Mouse (Mus musculus) kidney, adult 2 months (tissue): ENCODE measurements at regions not wholly inside any gene's neighbourhood (a gene's known extent, or its start where the extent isn't known, plus 50 kb on each side); places are given as distances from the start of the nearest gene placed in this dataset.

Experiments
- DNase-seq: peaks from one replicate; pipeline ENCODE4 v3.0.0; 2021
- H3K27ac ChIP-seq: fragments of 200-500 bp; 2 replicates; pipeline ENCODE4 v1.5.1; 2012; ENCODE audit warnings: low read depth, low read length, control low read depth, inconsistent platforms; ENCODE audit not compliant: insufficient read depth
- H3K27me3 ChIP-seq: fragments of 200-500 bp; replicated peaks from 2 replicates; pipeline ENCODE4 v1.6.1; 2012; ENCODE audit warnings: mild to moderate bottlenecking, moderate library complexity, low read length, inconsistent platforms; ENCODE audit not compliant: control insufficient read depth, insufficient read depth
- H3K36me3 ChIP-seq: fragments of 200-500 bp; 2 replicates; pipeline ENCODE4 v1.6.1; 2012; ENCODE audit warnings: mild to moderate bottlenecking, moderate library complexity, low read length, inconsistent platforms; ENCODE audit not compliant: control insufficient read depth, insufficient read depth
- H3K4me1 ChIP-seq: fragments of 200-500 bp; 2 replicates; pipeline ENCODE4 v1.6.1; 2011; ENCODE audit warnings: low read length; ENCODE audit not compliant: control insufficient read depth, insufficient read depth
- H3K4me3 ChIP-seq: fragments of 200-500 bp; 2 replicates; pipeline ENCODE4 v1.5.1; 2011; ENCODE audit warnings: mild to moderate bottlenecking, low read depth, low read length, control low read depth; ENCODE audit not compliant: insufficient read depth
- CTCF ChIP-seq: fragments of 200-500 bp; conservative IDR thresholded peaks from 2 replicates; pipeline ENCODE4 v1.5.1; 2011; ENCODE audit warnings: low read depth, mild to moderate bottlenecking, control low read depth, low read length, moderate library complexity, mixed read lengths; ENCODE audit not compliant: insufficient read depth, insufficient read length
- POLR2A ChIP-seq: fragments of 200-500 bp; IDR thresholded peaks from one replicate; pipeline ENCODE4 v1.6.1; 2011; ENCODE audit warnings: low read depth, low read length, control low read depth
- WGBS: fragments of 180-500 bp; shearing (Covaris S2); methylation state at CpG from one replicate; pipeline ENCODE4 v1.1.7; 2018; 5-methylcytosine and 5-hydroxymethylcytosine counted together

DNA sequence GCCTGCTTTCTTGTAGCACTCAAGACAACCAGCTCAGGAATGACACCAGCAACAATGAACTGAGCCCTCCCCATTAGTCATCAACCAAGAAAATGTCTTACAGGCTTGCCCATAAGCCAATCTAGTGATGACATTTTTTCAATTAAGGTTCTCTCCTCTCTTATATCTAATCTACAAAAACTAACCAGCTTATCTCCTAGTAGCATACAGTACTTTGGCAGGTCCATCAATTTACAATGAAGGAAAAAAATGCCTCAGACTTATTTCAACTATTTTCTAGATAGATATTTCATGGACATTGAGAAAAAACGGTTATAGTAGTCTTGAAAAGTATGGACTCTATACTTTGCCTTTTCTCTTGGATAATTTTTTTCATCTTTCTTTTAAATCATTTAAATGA lies 328.0 kb downstream of the Pcdh19 start:
- 86% methylated on average over 1 of the region's 1 CpGs for WGBS
- Histone ChIP-seq H3K4me1 (no peaks in the 10 kb centered on the region), H3K27ac (no peak overlapping the region), H3K4me3 (no peak overlapping the region), H3K27me3 (no peaks in the 10 kb centered on the region), H3K36me3 (no peaks in the 10 kb centered on the region)
- DNase-seq = no peak
- TF ChIP-seq CTCF = no peak
- TF ChIP-seq POLR2A = no peak
